Mouse (Mus musculus) adipose tissue, adult 10 weeks (tissue): ENCODE measurements around the gene Senp2. TPM values are rescaled to one million over a fixed set of nuclear protein-coding genes. Genes with fewer than 3 reads are reported as not detected.

ENCODE experiments used
- polyA plus RNA-seq: library from polyadenylated mRNA; stranded (reverse); fragments of 350-450 nt; fragmentation: Illumina TruSeq; extraction: RNeasy Lipid Tissue Mini Kit (QIAGEN cat#74804); gene quantifications from one replicate; pipeline ENCODE4 v1.2.3, GENCODE M21; 2014; ENCODE audit warnings: low read depth, low replicate concordance

The Senp2 gene
- 30.7 TPM for polyA plus RNA-seq

DNA sequence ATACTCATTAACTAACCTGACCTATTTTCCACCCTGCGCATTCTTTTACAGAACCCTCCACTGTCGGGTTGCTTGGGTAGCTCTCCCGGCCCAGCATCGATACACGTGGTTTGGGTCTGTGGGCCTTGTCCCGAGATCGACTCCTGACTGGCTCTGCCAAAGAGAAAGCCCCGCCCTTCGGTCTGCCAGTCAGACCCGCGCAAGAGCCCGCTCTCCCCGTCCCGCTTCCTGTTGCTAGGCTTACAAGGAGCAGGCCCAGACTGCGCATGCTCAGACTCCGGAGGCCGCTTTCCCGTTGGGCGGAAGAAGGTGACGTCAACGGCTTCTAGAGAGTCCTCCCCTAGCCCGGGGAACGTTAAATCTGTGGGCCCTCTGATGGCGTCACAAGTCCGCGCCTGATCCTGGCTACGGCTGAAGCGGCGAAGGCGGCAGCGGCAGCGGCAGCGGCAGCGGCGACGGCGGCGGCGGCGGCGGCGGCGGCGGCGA is at the start of gene Senp2:
Gene Senp2, plus strand, starts transcription at position 386 of the 486 bp plus-strand sequence.

DNA sequence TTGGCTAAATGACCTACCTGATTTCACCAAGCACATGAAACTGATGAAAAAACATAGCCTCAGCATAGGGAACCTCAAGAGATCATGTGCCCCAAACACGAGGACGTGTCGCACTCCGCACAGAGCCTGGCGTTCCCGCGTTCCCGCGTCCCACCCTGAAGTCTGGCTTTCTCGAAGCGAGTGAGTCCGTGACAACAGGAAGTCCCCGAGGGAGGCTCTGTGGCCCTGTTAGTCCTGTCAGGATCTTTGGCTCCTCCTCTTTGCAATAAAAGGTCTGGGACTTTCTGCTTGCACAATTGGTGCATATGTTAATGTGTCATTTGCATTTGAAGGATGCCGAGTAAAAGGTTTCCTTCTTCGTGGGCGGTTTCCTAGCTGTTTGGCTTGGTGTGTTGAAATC is 14.0 kb upstream of the Senp2 start, which contains the start of gene Liph:
Gene Liph, minus strand, starts transcription at position 360 of the 400 bp plus-strand sequence.

Other genes starting within 250 kb of the Senp2 start
- gene Ehhadh, start 221.7 kb upstream of the Senp2 start, polyA plus RNA-seq = 23.1 TPM
- 1.0 TPM for gene Map3k13, start 215.1 kb upstream of the Senp2 start, polyA plus RNA-seq
- gene Tmem41a, start 61.9 kb upstream of the Senp2 start, polyA plus RNA-seq = 4.9 TPM
- 0.32 TPM for gene Liph, start 13.8 kb upstream of the Senp2 start, polyA plus RNA-seq
- gene Igf2bp2, start 153.8 kb downstream of the Senp2 start, polyA plus RNA-seq = 3.2 TPM